Mouse (Mus musculus) G1E (cell line): ENCODE measurements around the gene Lztr1. TPM values are rescaled to one million over a fixed set of nuclear protein-coding genes. Genes with fewer than 3 reads are reported as not detected.

ENCODE experiments used
- ATAC-seq: 2 replicates; pipeline ENCODE4 v1.8.0; 2016; ENCODE audit warnings: mild to moderate bottlenecking; ENCODE audit not compliant: insufficient number of reproducible peaks, poor library complexity, low FRiP score, severe bottlenecking; ENCODE audit errors: extremely low read depth
- DNase-seq: peaks from one replicate; pipeline ENCODE4 v3.0.0; 2012; ENCODE audit warnings: low spot score
- H3K27me3 ChIP-seq: 2 replicates; pipeline ENCODE4 v1.6.1; 2012; ENCODE audit warnings: mild to moderate bottlenecking, low read length, inconsistent platforms; ENCODE audit not compliant: insufficient read depth
- H3K36me3 ChIP-seq: replicated peaks from 2 replicates; pipeline ENCODE3; 2012; ENCODE audit warnings: mild to moderate bottlenecking, inconsistent platforms
- H3K4me1 ChIP-seq: 2 replicates; pipeline ENCODE4 v1.6.1; 2012; ENCODE audit warnings: low read depth, low read length, inconsistent platforms, mixed read lengths; ENCODE audit not compliant: insufficient read depth
- H3K4me3 ChIP-seq: 2 replicates; pipeline ENCODE4 v1.5.1; 2012; ENCODE audit warnings: low read depth, mild to moderate bottlenecking, inconsistent platforms, low read length, moderate library complexity, mixed read lengths
- H3K9me3 ChIP-seq: replicated peaks from 2 replicates; pipeline ENCODE4 v1.6.1; 2012; ENCODE audit warnings: inconsistent platforms
- CTCF ChIP-seq: IDR thresholded peaks from 2 replicates; pipeline ENCODE4 v1.5.1; 2012; ENCODE audit warnings: low read depth, low read length, inconsistent platforms, mixed read lengths
- GATA1 ChIP-seq: IDR thresholded peaks from 2 replicates; pipeline ENCODE4 v1.6.1; 2012; ENCODE audit warnings: borderline replicate concordance, low read length, inconsistent platforms, mixed read lengths
- GATA2 ChIP-seq: IDR thresholded peaks from 2 replicates; pipeline ENCODE4 v1.6.1; 2012; ENCODE audit warnings: low read depth, low read length, inconsistent platforms, borderline replicate concordance
- POLR2AphosphoS5 ChIP-seq: IDR thresholded peaks from 2 replicates; pipeline ENCODE4 v1.6.1; 2012; ENCODE audit warnings: low read depth, low read length, inconsistent platforms; ENCODE audit not compliant: insufficient replicate concordance
- TAL1 ChIP-seq: conservative IDR thresholded peaks from 2 replicates; pipeline ENCODE4 v1.6.1; 2012; ENCODE audit warnings: low read depth, low read length, inconsistent platforms, mixed read lengths
- polyA plus RNA-seq: library from polyadenylated mRNA; stranded (reverse); fragments of >175 nt; gene quantifications from 2 replicates; pipeline ENCODE4 v1.2.3, GENCODE M21; 2012
- total RNA-seq, 2 experiments: library from RNA; stranded (forward) in 1 of 2; stranded (reverse) in 1 of 2; fragments of 200-1000 nt in 1 of 2; fragments of >200 nt in 1 of 2; fragmentation: Nextera tagmentation in 1 of 2; gene quantifications; 2 replicates each; pipeline ENCODE4 v1.2.3; 2014 to 2017

Gene Lztr1
- total and polyA plus RNA-seq, 3 experiments = 42.5 to 54.7 (median 48.4) TPM

- H3K27me3 ChIP-seq = no peaks in the 10 kb centered on the region
- H3K36me3 ChIP-seq = peaks cover 78% of the 10 kb centered on the region
- ATAC-seq = no peak
- H3K4me3 ChIP-seq = no peak overlapping the region
- TF ChIP-seq GATA1 (no peak), POLR2AphosphoS5 (no peak), TAL1 (no peak), CTCF (peak; percentile 82), GATA2 (no peak)
- no peaks in the 10 kb centered on the region for H3K9me3 ChIP-seq
- H3K4me1 ChIP-seq = peaks cover 14% of the 10 kb centered on the region
- DNase-seq = no peak
Observed at GRCm38 (mm10) chr16:17474091-17474490, 34.4 kb upstream of the Lztr1 start.

DNA sequence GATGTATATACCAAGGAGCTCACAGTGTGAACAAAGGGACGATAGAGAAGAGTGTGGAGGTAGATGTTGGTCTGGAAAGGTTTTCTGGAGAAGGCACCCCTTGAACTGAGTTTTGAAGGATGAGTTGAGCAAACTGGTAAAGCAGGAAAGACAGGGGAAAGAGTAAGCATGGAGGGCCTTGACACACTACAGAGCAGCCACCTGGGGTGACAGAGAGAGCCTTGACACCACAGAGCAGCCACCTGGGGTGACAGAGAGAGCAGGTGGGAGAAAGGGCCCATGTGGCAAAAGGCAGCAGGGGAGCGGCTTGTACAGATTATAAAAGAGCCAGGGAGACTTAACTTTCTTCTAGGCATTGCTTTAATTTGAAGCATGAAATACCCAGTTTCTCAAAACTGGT lies 33.7 kb upstream of the Lztr1 start:
- H3K4me1 ChIP-seq = peaks cover 17% of the 10 kb centered on the region
- H3K36me3 ChIP-seq = peaks cover 75% of the 10 kb centered on the region
- no peak for TF ChIP-seq GATA1
- TF ChIP-seq GATA2 = no peak
- no peak for TF ChIP-seq POLR2AphosphoS5
- TF ChIP-seq TAL1 = no peak
- no peak for TF ChIP-seq CTCF
- H3K27me3 ChIP-seq = no peaks in the 10 kb centered on the region
- H3K4me3 ChIP-seq = no peak overlapping the region
- no peaks in the 10 kb centered on the region for H3K9me3 ChIP-seq
- DNase-seq (no peak), ATAC-seq (no peak)

DNA sequence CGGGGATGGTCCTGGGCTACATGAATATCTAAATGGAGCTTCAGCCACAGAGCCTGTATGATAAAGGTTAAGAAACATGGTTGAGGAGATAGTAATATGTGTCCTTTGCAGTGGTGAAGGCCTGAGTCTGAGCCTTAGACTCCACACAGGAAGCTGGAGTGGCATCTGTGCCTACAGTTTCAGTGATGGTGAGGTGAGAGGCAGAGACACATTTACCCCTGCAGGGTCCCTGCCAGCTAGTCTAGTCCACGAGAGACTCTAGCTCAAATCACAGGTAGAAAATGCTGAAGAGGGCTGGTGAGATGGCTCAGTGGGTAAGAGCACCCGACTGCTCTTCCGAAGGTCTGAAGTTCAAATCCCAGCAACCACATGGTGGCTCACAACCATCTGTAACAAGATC lies 33.2 kb upstream of the Lztr1 start:
- H3K4me1 ChIP-seq = peaks cover 18% of the 10 kb centered on the region
- peaks cover 74% of the 10 kb centered on the region for H3K36me3 ChIP-seq
- TF ChIP-seq GATA1 (no peak), GATA2 (no peak), CTCF (no peak), POLR2AphosphoS5 (no peak), TAL1 (no peak)
- no peaks in the 10 kb centered on the region for H3K9me3 ChIP-seq
- no peak for ATAC-seq
- no peak for DNase-seq
- no peak overlapping the region for H3K4me3 ChIP-seq
- no peaks in the 10 kb centered on the region for H3K27me3 ChIP-seq

- peaks cover 75% of the 10 kb centered on the region for H3K36me3 ChIP-seq
- no peaks in the 10 kb centered on the region for H3K9me3 ChIP-seq
- H3K27me3 ChIP-seq = no peaks in the 10 kb centered on the region
- H3K4me1 ChIP-seq = peaks cover 27% of the 10 kb centered on the region
- ATAC-seq = no peak; the same call in 1 of the 2 replicates
- no peak for DNase-seq
- no peak overlapping the region for H3K4me3 ChIP-seq
- TF ChIP-seq GATA2 (no peak), GATA1 (no peak), CTCF (no peak), POLR2AphosphoS5 (no peak)
Observed at GRCm38 (mm10) chr16:17478331-17478943, 30.1 kb upstream of the Lztr1 start.

DNA sequence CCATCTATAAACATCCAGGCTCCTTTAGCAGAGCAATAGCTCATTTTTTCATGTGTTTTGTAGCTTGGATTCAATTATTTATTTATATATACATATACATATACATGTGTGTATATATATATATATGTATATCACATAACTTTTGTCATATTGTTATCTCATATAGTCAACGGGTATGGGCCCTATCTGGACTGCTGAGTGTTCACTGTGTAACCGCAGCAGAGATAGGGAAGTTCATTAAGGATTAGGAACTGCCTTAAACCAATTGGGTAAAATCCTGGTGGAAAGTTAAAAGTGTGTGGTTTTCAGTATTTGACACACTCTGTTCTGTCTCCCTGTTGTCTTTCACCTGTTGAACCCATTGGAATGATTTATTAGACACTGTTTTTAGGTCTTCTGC lies 27.0 kb upstream of the Lztr1 start:
- Histone ChIP-seq H3K4me1 (peaks cover 28% of the 10 kb centered on the region), H3K4me3 (no peak overlapping the region), H3K36me3 (peaks cover 84% of the 10 kb centered on the region), H3K27me3 (no peaks in the 10 kb centered on the region), H3K9me3 (no peaks in the 10 kb centered on the region)
- TF ChIP-seq GATA1 = no peak
- TF ChIP-seq GATA2 = no peak
- no peak for TF ChIP-seq POLR2AphosphoS5
- TF ChIP-seq CTCF = no peak
- TF ChIP-seq TAL1 = no peak
- ATAC-seq (no peak), DNase-seq (no peak)

DNA sequence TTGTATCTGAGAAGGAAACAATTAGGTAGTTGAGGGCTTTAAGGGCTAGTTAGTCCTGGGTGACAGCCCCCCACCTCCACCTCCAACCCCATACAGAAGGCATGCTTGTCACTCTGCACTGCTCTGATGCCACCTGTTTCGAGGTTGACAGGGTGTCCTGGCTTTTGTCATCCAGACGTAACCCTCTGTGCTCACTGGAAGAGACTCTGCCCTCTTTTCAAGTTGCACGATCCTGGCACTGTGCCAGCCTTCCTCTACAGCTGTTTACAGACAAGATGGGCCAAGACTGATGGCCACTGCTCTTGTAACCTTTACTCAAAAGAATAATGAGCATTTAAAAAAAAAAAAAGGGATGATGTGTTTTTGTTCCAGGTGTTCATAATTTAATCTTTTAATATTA lies 22.0 kb upstream of the Lztr1 start:
- Histone ChIP-seq H3K36me3 (peaks cover 71% of the 10 kb centered on the region), H3K4me3 (no peak overlapping the region), H3K27me3 (peaks cover 20% of the 10 kb centered on the region), H3K4me1 (peaks cover 7% of the 10 kb centered on the region; the same call in 1 of the 2 replicates), H3K9me3 (no peaks in the 10 kb centered on the region)
- DNase-seq (no peak), ATAC-seq (no peak)
- TF ChIP-seq GATA2 = no peak
- TF ChIP-seq POLR2AphosphoS5 = no peak
- no peak for TF ChIP-seq TAL1
- no peak for TF ChIP-seq GATA1
- no peak for TF ChIP-seq CTCF

DNA sequence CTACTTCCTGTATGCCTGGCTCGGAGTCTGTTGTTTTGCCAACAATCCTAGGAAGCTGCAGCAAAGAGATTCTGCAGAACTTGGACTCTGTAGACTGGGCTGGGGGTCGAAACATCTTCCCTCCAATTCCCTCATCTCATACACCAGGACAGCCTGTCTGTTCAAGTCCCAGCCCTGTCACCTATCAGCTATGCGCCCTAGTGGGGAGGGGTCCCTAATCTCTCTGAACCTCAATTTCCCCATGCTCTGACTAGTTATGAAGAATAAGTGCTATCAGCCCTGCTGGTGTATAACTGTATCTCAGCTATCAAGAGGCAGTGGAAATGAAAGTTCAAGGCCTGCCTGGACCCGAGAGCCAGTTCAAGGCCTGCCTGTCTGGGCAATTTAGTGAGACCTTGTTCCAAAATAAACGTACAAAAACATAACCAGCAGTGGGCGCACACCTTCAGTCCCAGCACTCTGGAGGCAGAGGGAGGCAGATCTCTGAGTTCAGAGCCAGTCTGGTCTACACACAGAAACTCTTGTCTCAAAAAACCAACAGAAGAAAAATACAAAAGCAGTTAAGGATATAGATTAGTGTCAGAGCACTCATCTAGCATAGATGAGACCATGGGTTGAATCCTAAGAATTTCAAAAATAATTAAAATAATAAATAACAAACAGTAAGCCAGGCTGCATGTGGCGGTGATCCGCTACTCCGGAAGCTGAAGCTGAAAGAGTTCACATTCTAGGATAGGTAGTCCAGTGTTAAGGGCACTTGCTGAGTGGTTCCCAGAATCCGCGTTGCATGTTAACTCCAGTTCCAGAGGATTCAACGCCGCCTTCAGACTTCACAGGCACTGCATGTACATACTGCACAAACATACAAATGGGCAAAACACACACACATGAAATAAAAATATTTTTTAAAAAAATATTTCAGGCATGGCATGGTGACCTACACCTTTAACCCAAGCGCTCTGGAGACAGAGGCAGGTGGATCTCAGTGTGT lies 19.7 kb upstream of the Lztr1 start:
- no peaks in the 10 kb centered on the region for H3K9me3 ChIP-seq
- ATAC-seq = no peak
- H3K4me1 ChIP-seq = peaks cover 12% of the 10 kb centered on the region; the same call in 1 of the 2 replicates
- DNase-seq = no peak
- H3K36me3 ChIP-seq = peaks cover 48% of the 10 kb centered on the region
- H3K27me3 ChIP-seq = peaks cover 32% of the 10 kb centered on the region
- TF ChIP-seq GATA2 = no peak
- TF ChIP-seq POLR2AphosphoS5 = no peak
- no peak for TF ChIP-seq TAL1
- no peak for TF ChIP-seq GATA1
- TF ChIP-seq CTCF = no peak
- no peak overlapping the region; the same call in 1 of the 2 replicates for H3K4me3 ChIP-seq
